Mouse (Mus musculus) lung, adult 2 months (tissue): ENCODE results near the gene Nr5a2.

Source experiments
- CTCF ChIP-seq: fragments of 200-500 bp; IDR thresholded peaks from 2 replicates; pipeline ENCODE4 v1.5.1; 2011; ENCODE audit warnings: mild to moderate bottlenecking, low read length, control low read depth; ENCODE audit not compliant: insufficient read depth
- POLR2A ChIP-seq: fragments of 200-500 bp; IDR thresholded peaks from 2 replicates; pipeline ENCODE4 v1.6.1; 2011; ENCODE audit warnings: low read depth, mild to moderate bottlenecking, control low read depth, low read length, borderline replicate concordance; ENCODE audit errors: extremely low read depth

- no peak for TF ChIP-seq POLR2A
- no peak for TF ChIP-seq CTCF
Observed at GRCm38 (mm10) chr1:136868285-136868684, 92.0 kb downstream of the Nr5a2 start.
